Mouse (Mus musculus): ENCODE measurements around the gene Selenoo. TPM values are rescaled to one million over a fixed set of nuclear protein-coding genes. Genes with fewer than 3 reads are reported as not detected.

Selenoo gene
- polyA plus RNA-seq, 2 experiments, result 7.4 to 8.9 TPM

DNA sequence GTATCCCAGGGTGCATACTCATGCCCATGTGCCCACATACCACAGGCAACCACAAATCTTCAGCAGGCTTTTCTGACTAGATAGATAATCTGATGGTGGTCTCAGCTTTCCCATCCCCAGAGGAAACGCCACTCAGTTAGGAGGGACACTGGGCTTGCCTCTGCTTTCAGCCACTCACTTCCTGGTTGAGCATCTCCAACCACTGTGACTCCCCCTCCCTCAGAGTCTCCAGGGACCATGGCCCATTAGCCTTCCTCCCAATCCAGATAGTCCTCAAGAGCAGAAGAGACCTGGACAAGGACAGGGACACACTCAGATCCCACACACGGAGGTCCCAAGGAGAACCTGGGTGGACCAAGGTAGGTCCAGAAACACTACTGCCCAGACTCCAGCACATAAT, 54.2 kb downstream of the Selenoo start:
- WGBS (ENCODE audit: insufficient replicate concordance), result 35% methylated on average over 2 of the region's 2 CpGs
- Histone ChIP-seq H3K9me3 (ENCODE audit: control insufficient read depth, low read length) (no peaks in the 10 kb centered on the region), H3K4me2 (ENCODE audit: low read depth) (no peak overlapping the region), H3K4me1 (replicated peaks; ENCODE audit: control insufficient read depth in 2 of 2, insufficient read depth in 2 of 2, low read length in 1 of 2) (no peaks in the 10 kb centered on the region), H3K27ac (no peak overlapping the region), H3K9ac (replicated peaks) (no peak overlapping the region), H3K4me3 (ENCODE audit: insufficient read depth in 1 of 2, low read depth in 2 of 2, low read length in 2 of 2) (no peak overlapping the region), H3K36me3 (replicated peaks; ENCODE audit: control insufficient read depth, insufficient read depth, low read depth) (no peaks in the 10 kb centered on the region), H3K27me3 (ENCODE audit: control insufficient read depth, insufficient read depth, low read length) (peaks cover 70% of the 10 kb centered on the region)
- no peak for TF ChIP-seq EP300 (IDR thresholded peaks at IDR 0.05; ENCODE audit: low read depth)
- no peak for TF ChIP-seq CTCF (IDR thresholded peaks at IDR 0.05; ENCODE audit: low read depth)
- no peak for DNase-seq (ENCODE audit: low read depth in 3 of 3, low spot score in 3 of 3)
- ATAC-seq (ENCODE audit: insufficient read depth), result no peak

DNA sequence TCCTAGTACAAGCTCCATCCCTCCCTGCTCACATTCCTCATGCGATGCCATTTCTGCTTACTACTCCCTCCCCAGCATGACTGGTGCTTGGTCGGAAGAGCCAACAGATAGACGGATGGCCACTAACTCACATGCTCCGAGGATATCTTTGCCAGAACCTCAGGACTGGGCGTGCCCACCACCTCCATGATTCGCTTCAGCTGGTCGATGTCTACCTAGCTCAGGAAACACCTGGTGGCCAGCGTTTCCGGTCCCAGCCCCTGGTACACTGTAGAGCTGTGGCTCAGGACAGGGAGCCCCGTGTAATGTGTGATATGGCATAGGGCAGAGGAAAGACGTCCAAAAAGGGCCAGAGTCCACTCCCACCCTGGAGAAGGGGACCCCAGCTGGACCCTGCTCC, 56.1 kb downstream of the Selenoo start:
- DNase-seq (ENCODE audit: low read depth in 3 of 3, low spot score in 3 of 3) (no peak), ATAC-seq (ENCODE audit: insufficient read depth) (no peak)
- no peak overlapping the region for H3K27ac ChIP-seq
- H3K4me3 ChIP-seq (ENCODE audit: insufficient read depth in 1 of 2, low read depth in 2 of 2, low read length in 2 of 2), result no peak overlapping the region
- no peaks in the 10 kb centered on the region for H3K9me3 ChIP-seq (ENCODE audit: control insufficient read depth, low read length)
- no peaks in the 10 kb centered on the region; a peak in 1 of 4 replicates for H3K4me1 ChIP-seq (replicated peaks; ENCODE audit: control insufficient read depth in 2 of 2, insufficient read depth in 2 of 2, low read length in 1 of 2)
- no peak overlapping the region for H3K9ac ChIP-seq (replicated peaks)
- TF ChIP-seq CTCF (IDR thresholded peaks at IDR 0.05; ENCODE audit: low read depth), result no peak
- TF ChIP-seq EP300 (IDR thresholded peaks at IDR 0.05; ENCODE audit: low read depth), result no peak
- H3K4me2 ChIP-seq (ENCODE audit: low read depth), result no peak overlapping the region
- 46% methylated on average over 11 of the region's 11 CpGs for WGBS (ENCODE audit: insufficient replicate concordance)
- peaks cover 71% of the 10 kb centered on the region for H3K27me3 ChIP-seq (ENCODE audit: control insufficient read depth, insufficient read depth, low read length)
- no peaks in the 10 kb centered on the region for H3K36me3 ChIP-seq (replicated peaks; ENCODE audit: control insufficient read depth, insufficient read depth, low read depth)

GRCm38 (mm10) chr15:89145813-89146350, 57.0 kb downstream of the Selenoo start:
- Histone ChIP-seq H3K4me3 (ENCODE audit: insufficient read depth in 1 of 2, low read depth in 2 of 2, low read length in 2 of 2) (no peak overlapping the region), H3K4me1 (replicated peaks; ENCODE audit: control insufficient read depth in 2 of 2, insufficient read depth in 2 of 2, low read length in 1 of 2) (no peaks in the 10 kb centered on the region; a peak in 1 of 4 replicates), H3K27ac (no peak overlapping the region), H3K9ac (replicated peaks) (no peak overlapping the region), H3K36me3 (replicated peaks; ENCODE audit: control insufficient read depth, insufficient read depth, low read depth) (no peaks in the 10 kb centered on the region), H3K27me3 (ENCODE audit: control insufficient read depth, insufficient read depth, low read length) (peaks cover 70% of the 10 kb centered on the region), H3K9me3 (ENCODE audit: control insufficient read depth, low read length) (no peaks in the 10 kb centered on the region), H3K4me2 (ENCODE audit: low read depth) (no peak overlapping the region)
- ATAC-seq (ENCODE audit: insufficient read depth), result no peak
- no peak for DNase-seq (ENCODE audit: low read depth in 3 of 3, low spot score in 3 of 3)
- 58% methylated on average over 24 of the region's 24 CpGs for WGBS (ENCODE audit: insufficient replicate concordance)
- TF ChIP-seq EP300 (IDR thresholded peaks at IDR 0.05; ENCODE audit: low read depth) (no peak), CTCF (IDR thresholded peaks at IDR 0.05; ENCODE audit: low read depth) (no peak)

- H3K9me3 ChIP-seq (ENCODE audit: control insufficient read depth, low read length), result no peaks in the 10 kb centered on the region
- H3K36me3 ChIP-seq (replicated peaks; ENCODE audit: control insufficient read depth, insufficient read depth, low read depth), result no peaks in the 10 kb centered on the region
- no peak overlapping the region for H3K4me3 ChIP-seq (ENCODE audit: insufficient read depth in 1 of 2, low read depth in 2 of 2, low read length in 2 of 2)
- no peaks in the 10 kb centered on the region; a peak in 1 of 4 replicates for H3K4me1 ChIP-seq (replicated peaks; ENCODE audit: control insufficient read depth in 2 of 2, insufficient read depth in 2 of 2, low read length in 1 of 2)
- no peak for DNase-seq (ENCODE audit: low read depth in 3 of 3, low spot score in 3 of 3)
- TF ChIP-seq CTCF (IDR thresholded peaks at IDR 0.05; ENCODE audit: low read depth) (no peak), EP300 (IDR thresholded peaks at IDR 0.05; ENCODE audit: low read depth) (no peak)
- no peak overlapping the region for H3K27ac ChIP-seq
- peaks cover 64% of the 10 kb centered on the region for H3K27me3 ChIP-seq (ENCODE audit: control insufficient read depth, insufficient read depth, low read length)
- WGBS (ENCODE audit: insufficient replicate concordance), result 2% methylated on average over 27 of the region's 27 CpGs
- H3K9ac ChIP-seq (replicated peaks), result no peak overlapping the region
- no peak for ATAC-seq (ENCODE audit: insufficient read depth)
- no peak overlapping the region for H3K4me2 ChIP-seq (ENCODE audit: low read depth)
Measured at GRCm38 (mm10) chr15:89146537-89146936, 57.7 kb downstream of the Selenoo start.

- H3K4me1 ChIP-seq (replicated peaks; ENCODE audit: control insufficient read depth in 2 of 2, insufficient read depth in 2 of 2, low read length in 1 of 2), result no peaks in the 10 kb centered on the region; a peak in 1 of 4 replicates
- TF ChIP-seq CTCF (IDR thresholded peaks at IDR 0.05; ENCODE audit: low read depth) (no peak), EP300 (IDR thresholded peaks at IDR 0.05; ENCODE audit: low read depth) (no peak)
- H3K9me3 ChIP-seq (ENCODE audit: control insufficient read depth, low read length), result no peaks in the 10 kb centered on the region
- peaks cover 59% of the 10 kb centered on the region for H3K27me3 ChIP-seq (ENCODE audit: control insufficient read depth, insufficient read depth, low read length)
- H3K9ac ChIP-seq (replicated peaks), result no peak overlapping the region
- no peak overlapping the region for H3K4me3 ChIP-seq (ENCODE audit: insufficient read depth in 1 of 2, low read depth in 2 of 2, low read length in 2 of 2)
- no peak overlapping the region for H3K27ac ChIP-seq
- WGBS (ENCODE audit: insufficient replicate concordance), result 3% methylated on average over 16 of the region's 16 CpGs
- no peak overlapping the region for H3K4me2 ChIP-seq (ENCODE audit: low read depth)
- DNase-seq (ENCODE audit: low read depth in 3 of 3, low spot score in 3 of 3) (no peak), ATAC-seq (ENCODE audit: insufficient read depth) (no peak)
- no peaks in the 10 kb centered on the region for H3K36me3 ChIP-seq (replicated peaks; ENCODE audit: control insufficient read depth, insufficient read depth, low read depth)
Measured at GRCm38 (mm10) chr15:89147024-89147423, 58.1 kb downstream of the Selenoo start.
